Mouse (Mus musculus): ENCODE data around the gene Pah. TPM values are rescaled to one million over a fixed set of nuclear protein-coding genes. Genes with fewer than 3 reads are reported as not detected.

Gene Pah
- total RNA-seq (2021): not detected
- long read RNA-seq, experiment 1: 0 reads
- long read RNA-seq, experiment 2: 0 reads

DNA sequence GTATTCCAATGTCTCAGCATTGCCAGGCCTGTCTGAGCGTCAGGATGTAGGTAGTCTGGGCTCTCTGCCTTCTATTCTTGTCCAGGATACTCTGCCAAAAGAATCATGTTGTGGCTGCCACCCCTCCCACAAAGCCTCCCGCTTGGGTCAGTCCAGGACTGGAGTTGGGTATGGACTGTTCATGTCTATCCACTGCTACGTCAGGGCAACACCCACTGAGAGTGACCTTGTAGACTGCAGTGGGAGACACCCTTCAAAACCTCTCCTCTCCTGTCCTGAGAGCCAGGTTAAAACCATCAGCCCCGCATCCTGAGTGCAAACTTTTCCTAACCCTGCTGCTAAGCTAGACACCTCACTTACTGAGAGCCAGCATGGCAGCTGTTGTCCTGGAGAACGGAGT lies at the start of gene Pah:
TSS of gene Pah (plus strand) at position 150 of the 400 bp plus-strand sequence.
- intact Hi-C loops (cut with DNase I; ENCODE audit: low total_unique reads): no loop called here
- DNase-seq: no peak

DNA sequence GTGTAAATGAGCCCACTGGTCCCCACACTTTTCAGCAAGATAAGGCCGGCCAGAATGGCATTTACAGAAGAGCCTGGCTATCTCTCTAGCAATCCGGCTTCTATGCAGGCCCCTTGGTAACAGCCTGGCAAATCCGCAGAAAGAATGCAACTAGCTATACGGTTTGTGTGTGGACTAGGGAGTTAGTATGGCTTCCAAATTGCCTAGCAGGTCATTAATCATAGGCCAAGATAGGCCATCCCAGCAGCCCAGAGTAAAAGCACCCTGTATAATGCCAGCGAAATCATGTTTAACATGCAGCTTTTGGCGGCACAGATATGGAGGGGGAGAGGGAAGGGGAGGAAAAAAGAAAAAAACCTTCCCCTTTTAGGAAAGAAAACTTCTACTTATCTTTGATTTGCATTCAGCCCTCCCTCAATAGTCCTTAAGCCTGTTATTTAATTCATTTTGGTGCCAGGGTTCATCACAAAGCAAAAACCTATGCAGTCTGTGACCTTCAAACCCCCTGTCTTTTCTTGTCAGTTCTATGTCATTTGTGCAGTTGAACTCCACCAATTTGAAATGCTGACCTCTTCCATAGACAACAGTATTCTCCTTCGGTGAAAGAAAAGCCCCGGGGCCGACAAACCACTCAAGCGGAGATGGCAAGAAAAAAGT lies 48.0 kb upstream of the Pah start:
- DNase-seq: no peak
- intact Hi-C loops (cut with DNase I; ENCODE audit: low total_unique reads): no loop called here

DNA sequence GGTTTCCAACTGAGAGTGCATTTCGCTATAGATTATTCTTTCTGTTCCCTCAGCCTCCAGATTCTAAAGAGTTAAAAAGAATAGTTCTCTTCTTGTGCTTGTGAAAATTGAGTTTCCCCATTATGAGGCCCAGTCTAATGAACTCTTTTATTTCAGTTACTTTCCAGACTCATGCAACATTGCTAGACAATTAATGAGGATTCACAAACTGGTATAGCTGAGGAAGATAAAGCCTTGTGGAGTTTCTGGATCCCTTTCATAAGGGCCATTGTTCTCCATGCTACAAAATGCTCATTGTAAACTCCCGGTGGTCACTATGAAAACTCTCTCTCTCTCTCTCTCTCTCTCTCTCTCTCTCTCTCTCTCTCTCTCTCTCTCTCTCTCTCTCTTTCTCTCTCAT lies 46.6 kb upstream of the Pah start:
- intact Hi-C loops (cut with DNase I; ENCODE audit: low total_unique reads): no loop called here

DNA sequence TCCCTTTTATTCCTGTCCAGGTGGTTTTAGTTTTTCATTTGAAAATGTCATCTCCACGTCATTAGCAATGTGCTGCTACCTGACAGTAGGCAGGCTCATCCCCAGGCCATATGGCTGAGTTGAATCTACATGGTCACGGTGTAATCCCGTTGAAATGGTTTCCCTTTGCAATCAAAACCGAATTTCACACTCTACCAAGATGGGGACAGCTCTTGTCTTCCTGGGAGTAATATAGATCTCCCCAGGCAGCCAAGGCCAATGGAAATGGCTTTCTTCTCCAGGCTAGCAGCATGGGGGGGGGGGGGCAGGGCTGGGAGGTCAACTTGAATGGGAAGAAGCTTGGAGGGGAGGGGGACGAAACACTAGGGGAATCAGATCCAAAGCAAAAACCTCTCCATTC lies 43.7 kb upstream of the Pah start:
- DNase-seq: no peak
- intact Hi-C loops (cut with DNase I; ENCODE audit: low total_unique reads): no loop called here

More for the DNA sequence above, 46.6 kb upstream of the Pah start:
- no peak for DNase-seq

DNA sequence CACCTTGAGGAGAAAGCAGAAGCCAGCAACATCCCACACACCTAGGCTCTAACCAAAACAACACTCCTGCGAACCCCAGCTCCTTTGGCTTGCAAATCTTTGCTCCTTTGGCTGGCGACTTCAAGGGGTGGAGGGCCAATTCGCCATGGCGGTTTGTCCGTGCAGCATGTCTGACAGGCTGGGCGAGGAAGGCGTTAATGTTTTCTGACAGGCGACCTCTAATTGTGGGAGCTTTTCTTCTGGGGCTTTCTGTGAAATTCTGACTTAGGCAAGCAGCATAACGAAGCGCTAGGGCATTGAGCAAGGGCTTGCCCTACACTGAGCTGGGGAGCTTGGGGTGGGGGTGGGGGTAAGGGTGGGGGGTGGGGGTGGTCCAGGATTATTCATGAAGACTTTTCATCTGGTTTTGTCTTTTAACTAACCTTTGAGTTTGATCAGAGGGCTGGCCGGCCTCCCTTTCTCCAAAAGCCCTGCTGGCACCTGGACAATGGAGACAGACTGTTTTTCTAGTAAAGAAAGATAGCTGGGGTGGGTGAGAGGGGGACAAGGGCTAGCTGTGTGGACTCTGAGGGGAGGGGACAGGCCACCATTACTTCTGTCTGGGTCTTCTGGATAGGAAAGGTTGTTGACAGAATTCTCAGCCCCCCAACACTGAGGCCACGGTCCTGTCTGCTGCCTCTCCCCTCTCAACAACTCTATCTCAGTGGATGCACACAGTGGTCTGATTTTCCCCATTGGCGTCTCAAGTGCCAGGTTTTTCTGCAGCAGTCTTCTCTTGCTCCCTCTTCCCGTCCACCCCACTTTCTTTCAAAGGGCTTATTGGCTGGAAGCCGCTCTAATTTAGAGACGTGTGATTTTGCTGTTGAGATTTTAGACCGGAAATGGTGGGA lies 36.5 kb upstream of the Pah start:
- intact Hi-C loops (cut with DNase I; ENCODE audit: low total_unique reads): no loop called here
- DNase-seq: no peak

DNA sequence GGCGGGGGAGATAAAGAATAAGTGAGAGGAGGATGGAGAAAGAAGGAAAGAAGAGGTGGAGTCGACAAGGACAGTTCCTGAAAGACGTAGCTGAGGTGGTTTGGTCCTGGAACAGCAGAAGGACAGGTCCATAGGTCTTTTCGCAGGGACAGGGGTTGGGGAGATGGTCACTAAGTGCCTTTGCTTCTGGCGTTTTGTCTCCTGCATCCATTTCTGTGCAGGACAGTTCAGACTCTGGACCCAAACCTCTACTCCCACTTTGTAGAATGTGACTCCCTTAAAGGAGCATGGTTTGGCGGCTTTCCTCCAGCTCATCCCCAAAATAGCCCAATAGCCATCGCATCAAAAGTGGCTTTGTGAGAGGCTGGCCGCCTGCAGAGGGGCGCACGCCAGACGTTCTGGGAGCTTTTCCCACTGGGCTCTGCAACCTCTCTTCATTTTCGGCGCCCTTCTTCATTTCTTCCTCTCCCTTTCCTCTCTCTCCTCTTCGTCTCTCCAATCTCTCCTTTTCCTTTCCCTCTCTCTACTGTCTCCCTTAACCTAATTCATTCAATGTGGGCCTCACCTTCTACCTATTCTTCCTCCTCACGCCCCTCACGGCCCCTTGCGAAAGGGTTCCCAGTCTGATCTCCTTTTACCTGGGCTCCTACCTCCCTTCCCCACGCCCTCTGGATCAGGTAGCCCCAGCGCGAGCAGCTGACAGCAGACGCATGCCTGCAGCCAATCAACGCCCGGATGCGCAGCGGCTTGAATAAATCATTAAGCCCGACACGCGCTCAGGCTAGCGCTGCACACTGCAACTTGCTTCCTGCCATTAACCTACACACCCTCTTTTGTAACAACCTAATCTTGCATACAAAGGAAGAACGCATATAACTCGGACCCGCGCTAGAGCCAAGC lies 35.6 kb upstream of the Pah start:
- intact Hi-C loops (cut with DNase I; ENCODE audit: low total_unique reads): no loop called here

DNA sequence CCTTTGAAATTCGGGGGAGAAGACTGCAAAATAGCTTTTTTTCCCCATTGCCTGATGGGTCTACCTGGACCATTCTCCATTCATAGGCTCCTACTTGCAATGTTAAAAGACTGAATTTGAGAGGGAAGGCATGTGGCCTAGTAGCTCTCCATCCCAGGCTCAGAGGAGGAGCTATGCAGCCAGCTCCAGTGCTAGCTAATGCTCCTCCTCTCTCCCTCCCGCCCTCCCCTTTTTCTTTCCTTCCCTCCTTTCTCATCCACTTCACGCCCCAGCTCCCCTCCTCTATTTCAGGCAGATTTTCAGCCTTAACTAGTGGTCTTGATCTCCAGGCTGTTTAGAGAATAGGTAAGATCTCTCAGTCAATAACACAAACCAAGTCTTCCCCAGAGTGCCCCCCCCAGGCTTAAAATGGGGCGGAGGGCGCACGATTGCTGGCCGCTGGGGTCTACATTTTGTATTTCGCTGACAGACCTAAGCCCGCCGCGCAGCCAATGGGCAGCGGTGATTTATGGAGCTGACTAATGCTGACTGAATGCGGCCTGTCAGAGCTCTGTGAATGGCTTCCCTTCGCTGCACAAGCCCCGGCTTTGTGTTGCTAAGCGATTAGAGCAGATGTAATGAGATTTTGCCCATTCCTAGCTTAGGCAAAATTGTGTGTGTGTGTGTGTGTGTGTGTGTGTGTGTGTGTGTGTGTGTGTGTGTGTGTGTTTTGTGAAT lies 33.0 kb upstream of the Pah start:
- intact Hi-C loops (cut with DNase I; ENCODE audit: low total_unique reads): no loop called here
- no peak for DNase-seq

More for the DNA sequence above, 35.6 kb upstream of the Pah start:
- DNase-seq: no peak

DNA sequence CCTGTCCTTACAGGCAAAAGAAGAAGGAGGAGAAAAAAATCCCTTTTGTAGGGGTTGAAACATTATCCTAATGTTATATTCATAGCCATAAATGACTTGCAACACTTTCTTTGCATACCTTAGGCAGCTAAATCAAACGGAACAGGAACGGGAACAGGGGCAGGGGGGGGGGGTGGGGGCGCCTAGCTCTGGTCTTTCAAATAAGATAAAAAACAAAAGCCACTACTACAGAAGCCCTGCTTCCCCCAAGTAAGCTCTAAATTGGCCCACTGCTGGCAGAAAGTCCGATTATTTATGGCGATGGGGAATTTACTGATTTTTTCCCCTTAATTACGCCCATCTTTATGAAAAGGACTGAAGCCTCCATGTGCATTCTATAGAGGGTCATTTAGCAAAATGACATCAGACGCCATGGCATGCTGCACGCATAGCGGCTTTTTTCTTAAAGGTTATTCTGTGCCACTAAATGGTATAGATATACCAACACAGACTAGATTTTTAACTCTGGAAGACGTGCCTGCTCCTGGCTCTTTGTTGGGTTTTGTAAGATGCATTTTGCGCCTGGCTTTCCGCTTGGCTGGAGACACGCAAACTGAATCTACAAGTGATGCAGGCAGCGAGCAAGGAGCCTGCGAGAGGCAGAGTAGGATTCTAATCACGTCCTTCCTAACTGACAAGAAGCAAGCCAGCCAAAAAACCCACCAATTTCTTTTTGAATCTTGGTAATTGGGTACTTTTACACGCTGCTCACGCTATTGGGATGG lies 32.2 kb upstream of the Pah start:
- intact Hi-C loops (cut with DNase I; ENCODE audit: low total_unique reads): no loop called here
- DNase-seq: no peak

DNA sequence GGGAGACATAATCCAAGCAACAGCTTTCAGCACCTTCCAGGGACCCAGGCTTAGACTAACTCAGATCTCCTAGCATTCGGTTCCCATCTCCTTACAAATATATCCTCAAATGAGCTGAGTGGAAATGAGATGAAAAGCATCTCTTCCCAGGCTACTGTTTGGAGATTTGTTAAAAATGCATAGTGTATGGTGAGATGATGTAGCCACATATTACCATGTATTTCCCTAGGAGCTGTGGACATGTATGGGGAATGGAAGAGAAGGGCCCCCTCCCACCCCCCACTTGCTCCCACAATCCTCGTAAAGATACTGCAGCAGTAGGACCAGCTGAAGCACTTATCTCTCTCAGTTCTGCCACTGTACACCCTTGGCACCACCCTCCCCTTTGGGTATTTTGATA lies 31.3 kb upstream of the Pah start:
- intact Hi-C loops (cut with DNase I; ENCODE audit: low total_unique reads): no loop called here
- no peak for DNase-seq

DNA sequence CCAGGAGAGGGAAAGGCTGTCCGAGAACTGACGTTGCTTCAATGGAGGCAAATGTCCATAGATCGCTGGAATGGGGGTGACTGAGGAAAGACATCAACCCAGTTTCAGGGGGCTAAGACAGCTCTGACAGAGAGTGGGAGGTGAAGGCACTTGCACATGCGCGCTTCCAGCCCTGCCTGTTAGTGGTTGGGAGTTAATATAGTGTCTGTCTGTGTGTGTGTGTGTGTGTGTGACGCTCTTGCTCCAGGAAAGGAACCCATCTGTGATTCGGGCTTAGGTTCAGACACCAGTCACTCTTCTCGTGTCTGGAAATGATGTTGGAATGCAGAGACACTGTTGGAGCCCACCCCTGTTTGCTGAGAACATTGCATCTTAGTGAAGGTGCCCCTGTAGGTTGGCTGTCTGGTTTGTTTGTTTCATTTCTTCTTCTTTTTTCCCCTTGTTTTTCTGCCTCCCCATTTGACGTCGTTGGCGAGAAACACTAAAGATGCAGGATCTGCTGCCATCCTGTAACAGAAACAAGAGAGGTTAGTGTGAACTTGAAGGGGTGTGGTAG lies 30.0 kb upstream of the Pah start:
- DNase-seq: no peak
- intact Hi-C loops (cut with DNase I; ENCODE audit: low total_unique reads): no loop called here

DNA sequence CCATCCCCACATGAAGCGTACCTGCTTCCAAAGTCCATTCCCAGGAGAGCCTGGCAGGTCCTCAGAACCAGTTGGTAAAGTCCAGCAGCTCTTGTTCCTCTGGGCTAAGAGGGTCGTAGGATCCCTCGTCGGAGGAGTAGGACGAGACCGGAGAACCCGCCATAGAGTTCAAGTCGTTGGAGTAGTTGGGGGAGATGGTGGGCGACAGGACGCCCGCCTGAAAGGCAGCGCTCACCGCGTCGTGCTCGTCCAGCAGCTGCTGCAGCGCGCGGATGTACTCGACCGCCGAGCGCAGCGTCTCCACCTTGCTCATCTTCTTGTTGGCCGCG lies 29.3 kb upstream of the Pah start:
- intact Hi-C loops (cut with DNase I; ENCODE audit: low total_unique reads): no loop called here
- DNase-seq: no peak

DNA sequence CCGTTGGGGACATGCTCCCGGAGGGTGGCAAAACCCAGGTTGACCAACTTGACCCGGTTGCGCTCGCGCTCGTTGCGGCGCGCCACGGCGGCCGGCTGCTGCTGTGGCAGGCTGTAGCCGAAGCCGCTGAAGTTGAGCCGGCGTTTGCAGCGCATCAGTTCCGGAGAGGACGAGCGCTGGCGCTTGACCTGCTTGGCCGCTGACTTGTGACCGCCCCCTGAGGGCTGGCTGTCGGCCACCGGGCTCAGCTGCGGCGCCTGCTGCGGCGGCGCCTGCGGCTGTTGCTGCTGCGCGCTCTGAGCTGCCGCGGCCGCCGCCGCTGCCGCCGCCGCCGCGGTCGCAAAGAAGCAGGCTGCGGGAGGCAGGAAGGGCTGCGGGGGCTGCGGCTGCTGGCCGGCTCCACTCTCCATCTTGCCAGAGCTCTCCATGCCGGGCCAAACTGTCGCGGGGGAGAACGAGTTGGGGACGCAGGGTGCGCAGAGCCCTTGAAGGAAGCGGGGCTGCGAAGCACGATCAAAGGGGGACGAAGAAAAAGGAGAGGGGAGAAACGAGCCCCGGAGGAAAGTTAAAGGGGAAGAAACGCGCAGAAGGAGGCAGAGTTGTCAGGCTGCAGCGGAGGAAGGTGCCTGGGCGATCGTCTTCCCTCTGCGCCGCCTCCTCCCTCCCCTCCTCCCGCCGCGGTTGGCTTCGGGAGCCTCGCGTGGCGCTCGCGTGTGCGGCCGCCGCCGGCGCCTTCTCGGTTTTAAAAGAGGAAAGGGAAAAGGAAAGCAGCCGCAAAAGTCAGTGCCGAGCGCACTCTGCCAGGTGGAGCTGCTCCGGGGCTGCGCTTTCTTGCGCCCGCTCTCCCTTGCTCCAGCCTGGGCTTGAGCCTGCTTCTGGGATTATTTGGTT lies 28.7 kb upstream of the Pah start:
- DNase-seq: peak; percentile 70
- intact Hi-C loops (cut with DNase I; ENCODE audit: low total_unique reads): no loop called here

DNA sequence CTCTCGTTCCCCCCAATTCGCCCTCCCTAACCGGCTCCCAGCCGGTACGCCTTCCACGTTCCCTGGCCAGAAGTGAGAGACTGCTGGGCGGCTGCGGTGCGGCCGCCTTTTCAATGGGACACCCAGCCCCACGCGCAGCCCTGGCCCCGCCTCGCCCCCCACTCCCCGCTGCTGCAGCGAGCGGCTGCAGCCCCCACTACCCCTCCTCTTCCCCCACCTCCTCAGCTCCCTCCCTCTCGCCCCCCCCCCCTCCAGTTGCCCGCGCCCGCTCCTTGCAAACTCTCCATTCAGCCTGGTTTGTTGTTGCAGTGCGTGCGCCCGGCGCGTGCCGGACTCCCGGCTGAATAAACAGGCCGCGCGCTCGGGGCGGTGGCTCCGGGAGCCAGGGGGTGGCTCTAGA lies 28.0 kb upstream of the Pah start, which contains the start of gene Ascl1:
TSS of gene Ascl1 (minus strand) at position 85 of the 400 bp plus-strand sequence.
- intact Hi-C loops (cut with DNase I; ENCODE audit: low total_unique reads): no loop called here
- DNase-seq: no peak

DNA sequence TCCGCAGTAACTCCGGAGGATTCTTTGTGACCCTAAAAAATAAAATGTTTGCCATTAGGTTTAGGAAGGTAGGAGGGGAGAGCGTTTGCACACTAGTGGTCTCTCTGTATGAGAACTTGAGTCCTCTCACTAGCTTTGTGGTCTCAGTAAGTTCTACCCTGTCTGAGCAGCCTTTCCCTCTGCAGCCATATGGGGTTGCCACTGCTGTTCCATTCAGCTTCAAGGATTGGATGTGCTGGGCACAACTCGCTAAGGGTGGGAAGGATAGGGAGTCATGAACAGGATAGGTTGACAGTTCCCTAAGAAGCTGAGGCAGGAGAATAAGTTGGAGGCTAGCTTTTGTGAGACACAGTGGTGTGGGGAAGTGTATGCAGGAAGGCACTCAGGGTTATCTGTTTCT lies 27.4 kb upstream of the Pah start:
- DNase-seq: no peak
- intact Hi-C loops (cut with DNase I; ENCODE audit: low total_unique reads): no loop called here

DNA sequence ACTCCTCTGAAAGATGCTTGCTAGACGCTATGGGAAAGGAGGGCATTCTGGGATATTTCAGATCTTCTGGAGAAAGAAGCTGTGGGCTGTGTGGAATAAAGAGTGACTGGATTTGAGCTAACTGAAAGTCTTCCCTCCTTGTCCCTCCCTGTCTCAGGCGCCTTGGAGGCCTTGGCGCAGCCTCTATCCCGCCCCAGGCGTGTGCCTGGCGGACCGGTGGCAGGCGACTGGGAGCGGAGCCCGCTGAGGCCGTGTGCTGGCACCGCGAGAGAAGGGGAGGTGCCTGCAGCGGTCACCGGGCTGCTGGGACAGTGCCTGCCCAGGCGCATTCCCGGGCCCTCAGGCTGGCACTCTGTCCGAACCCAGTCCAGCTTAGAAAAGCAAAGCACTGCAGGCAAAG lies 27.0 kb upstream of the Pah start:
- intact Hi-C loops (cut with DNase I; ENCODE audit: low total_unique reads): no loop called here
- peak; percentile 38 for DNase-seq

DNA sequence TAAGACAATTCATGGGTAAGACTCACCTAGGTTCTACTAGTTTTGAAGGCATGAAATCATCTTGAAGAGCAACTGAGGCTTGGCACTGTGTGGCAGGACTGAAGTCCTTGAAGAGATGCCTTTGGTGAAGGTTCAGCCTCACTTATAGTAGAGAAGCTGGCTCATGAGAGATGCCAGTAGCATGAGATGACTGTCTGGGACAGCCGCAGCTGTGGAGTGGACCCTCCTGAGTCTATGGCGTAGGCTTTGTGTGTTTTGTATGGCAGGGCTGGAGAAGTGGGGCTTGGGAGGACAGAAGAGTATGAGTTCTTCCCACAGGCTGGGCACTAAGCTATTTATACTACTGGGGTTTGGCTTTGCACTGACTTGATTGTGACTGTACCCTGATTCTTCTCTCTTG lies 24.5 kb upstream of the Pah start:
- no peak for DNase-seq
- intact Hi-C loops (cut with DNase I; ENCODE audit: low total_unique reads): no loop called here

DNA sequence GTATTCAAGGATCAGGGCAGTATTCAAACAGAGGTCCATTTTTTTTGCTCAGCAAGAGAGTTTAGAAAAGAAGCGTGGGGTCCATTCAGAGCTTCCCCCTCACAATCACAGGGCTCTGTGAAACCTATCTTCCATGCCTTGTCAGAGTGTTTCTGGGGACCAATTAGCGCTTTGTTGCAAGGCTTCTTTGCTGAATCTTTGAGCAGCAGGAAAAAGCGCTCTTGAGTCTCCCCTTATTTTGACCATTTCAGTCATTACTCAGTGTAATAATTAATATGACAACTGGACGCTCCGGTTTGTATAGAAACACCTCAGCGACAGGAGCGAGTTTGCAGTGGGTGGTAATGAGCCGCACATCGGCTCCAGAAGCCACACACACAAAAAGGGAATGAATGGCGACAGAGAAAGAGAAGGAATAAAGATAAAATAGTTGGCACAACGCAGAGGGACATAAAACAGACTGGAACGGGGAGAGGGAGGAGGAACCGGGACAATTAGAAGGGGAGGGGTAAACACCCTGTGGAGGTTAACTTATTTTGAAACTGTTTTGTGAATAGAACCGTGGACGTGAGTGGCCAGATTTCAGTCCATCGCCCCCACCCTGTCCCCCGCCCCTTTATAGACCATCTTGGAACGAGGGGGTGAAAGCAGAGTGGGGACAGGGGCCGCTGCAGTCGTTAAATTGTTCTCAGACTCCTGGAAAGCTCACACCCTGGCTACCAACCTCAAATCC lies 20.5 kb upstream of the Pah start:
- DNase-seq: no peak
- intact Hi-C loops (cut with DNase I; ENCODE audit: low total_unique reads): no loop called here
